Mouse (Mus musculus) MEL (cell line): ENCODE measurements around the gene Samd4.
"Not testable (repeated sequence)": the region's sequence is repeated elsewhere in the genome, so short reads cannot be mapped to it uniquely, and the experiment has no call there.

Experiments used
- CTCF ChIP-seq, 3 experiments: IDR thresholded peaks in 2 of 3; conservative IDR thresholded peaks in 1 of 3; 2 replicates each; pipeline ENCODE4 v1.5.1; 2011 to 2012; ENCODE audit warnings: low read length in 3 of 3, low read depth in 2 of 3, mild to moderate bottlenecking in 2 of 3, improper control_type of control experiment in 1 of 3, inconsistent platforms in 1 of 3, mixed read lengths in 1 of 3, moderate library complexity in 1 of 3; ENCODE audit not compliant: control insufficient read depth in 1 of 3, insufficient read depth in 1 of 3, poor library complexity in 1 of 3, severe bottlenecking in 1 of 3
- E2F4 ChIP-seq: IDR thresholded peaks from 2 replicates; pipeline ENCODE4 v1.6.1; 2011; ENCODE audit warnings: low read depth, low read length, improper control_type of control experiment, borderline replicate concordance
- GATA1 ChIP-seq: IDR thresholded peaks from 2 replicates; pipeline ENCODE4 v1.6.1; 2011; ENCODE audit warnings: low read depth, low read length, improper control_type of control experiment
- HCFC1 ChIP-seq: IDR thresholded peaks from 2 replicates; pipeline ENCODE4 v1.6.1; 2012; ENCODE audit warnings: low read depth, mild to moderate bottlenecking, inconsistent platforms, low read length, improper control_type of control experiment, moderate library complexity
- JUND ChIP-seq: IDR thresholded peaks from 2 replicates; pipeline ENCODE4 v1.6.1; 2011; ENCODE audit warnings: low read depth, mild to moderate bottlenecking, improper control_type of control experiment, low read length
- MAX ChIP-seq: IDR thresholded peaks from 2 replicates; pipeline ENCODE4 v1.6.1; 2011; ENCODE audit warnings: low read length, improper control_type of control experiment
- MYC ChIP-seq: IDR thresholded peaks from 2 replicates; pipeline ENCODE4 v1.6.1; 2011; ENCODE audit warnings: low read depth, mild to moderate bottlenecking, low read length, improper control_type of control experiment, moderate library complexity
- POLR2A ChIP-seq, 2 experiments: IDR thresholded peaks; 2 replicates each; pipeline ENCODE4 v1.6.1; 2011 to 2012; ENCODE audit warnings: low read length in 2 of 2, mild to moderate bottlenecking in 2 of 2, control low read depth in 1 of 2, improper control_type of control experiment in 1 of 2, low read depth in 1 of 2, moderate library complexity in 1 of 2; ENCODE audit not compliant: control insufficient read depth in 1 of 2, insufficient read depth in 1 of 2, poor library complexity in 1 of 2
- SIN3A ChIP-seq: IDR thresholded peaks from 2 replicates; pipeline ENCODE4 v1.6.1; 2012; ENCODE audit warnings: low read length, improper control_type of control experiment, inconsistent platforms
- TBP ChIP-seq: IDR thresholded peaks from 2 replicates; pipeline ENCODE4 v1.8.0; 2011; ENCODE audit warnings: low read depth, low read length, improper control_type of control experiment
- ZC3H11A ChIP-seq: IDR thresholded peaks from 2 replicates; pipeline ENCODE4 v1.6.1; 2012; ENCODE audit warnings: low read depth, mild to moderate bottlenecking, inconsistent platforms, low read length, improper control_type of control experiment
- ZMIZ1 ChIP-seq: IDR thresholded peaks from 2 replicates; pipeline ENCODE4 v1.6.1; 2012; ENCODE audit warnings: low read depth, mild to moderate bottlenecking, inconsistent platforms, low read length, improper control_type of control experiment, moderate library complexity

GRCm38 (mm10) chr14:47110391-47110790 lies 227.7 kb downstream of the Samd4 start:
- TF ChIP-seq CTCF (IDR thresholded peaks at IDR 0.05 in 2 of 3, conservative IDR thresholded peaks at IDR 0.05 in 1 of 3; ENCODE audit: control insufficient read depth in 1 of 3, insufficient read depth in 1 of 3, low read depth in 2 of 3, low read length in 3 of 3, poor library complexity in 1 of 3, severe bottlenecking in 1 of 3); JUND; ZC3H11A; TBP; HCFC1; ZMIZ1; GATA1; MAX; MYC; SIN3A; POLR2A (IDR thresholded peaks at IDR 0.05; ENCODE audit: control insufficient read depth in 1 of 2, insufficient read depth in 1 of 2, low read depth in 1 of 2, low read length in 2 of 2, poor library complexity in 1 of 2); E2F4: not testable (repeated sequence)
